Mouse (Mus musculus) brain, embryonic 14.5 days (tissue): Measurements from ENCODE around the gene Rasa4.

Source experiments
- CTCF ChIP-seq: fragments of 200-500 bp; IDR thresholded peaks from 2 replicates; pipeline ENCODE4 v1.5.1; 2012; ENCODE audit warnings: inconsistent platforms, mild to moderate bottlenecking, moderate library complexity, borderline replicate concordance; ENCODE audit not compliant: insufficient read depth, insufficient read length; ENCODE audit errors: extremely low read depth
- POLR2A ChIP-seq: fragments of 200-500 bp; IDR thresholded peaks from 2 replicates; pipeline ENCODE4 v1.6.1; 2012; ENCODE audit warnings: mild to moderate bottlenecking, inconsistent platforms, borderline replicate concordance; ENCODE audit not compliant: poor library complexity, insufficient read depth, insufficient read length, severe bottlenecking; ENCODE audit errors: extremely low read depth

DNA sequence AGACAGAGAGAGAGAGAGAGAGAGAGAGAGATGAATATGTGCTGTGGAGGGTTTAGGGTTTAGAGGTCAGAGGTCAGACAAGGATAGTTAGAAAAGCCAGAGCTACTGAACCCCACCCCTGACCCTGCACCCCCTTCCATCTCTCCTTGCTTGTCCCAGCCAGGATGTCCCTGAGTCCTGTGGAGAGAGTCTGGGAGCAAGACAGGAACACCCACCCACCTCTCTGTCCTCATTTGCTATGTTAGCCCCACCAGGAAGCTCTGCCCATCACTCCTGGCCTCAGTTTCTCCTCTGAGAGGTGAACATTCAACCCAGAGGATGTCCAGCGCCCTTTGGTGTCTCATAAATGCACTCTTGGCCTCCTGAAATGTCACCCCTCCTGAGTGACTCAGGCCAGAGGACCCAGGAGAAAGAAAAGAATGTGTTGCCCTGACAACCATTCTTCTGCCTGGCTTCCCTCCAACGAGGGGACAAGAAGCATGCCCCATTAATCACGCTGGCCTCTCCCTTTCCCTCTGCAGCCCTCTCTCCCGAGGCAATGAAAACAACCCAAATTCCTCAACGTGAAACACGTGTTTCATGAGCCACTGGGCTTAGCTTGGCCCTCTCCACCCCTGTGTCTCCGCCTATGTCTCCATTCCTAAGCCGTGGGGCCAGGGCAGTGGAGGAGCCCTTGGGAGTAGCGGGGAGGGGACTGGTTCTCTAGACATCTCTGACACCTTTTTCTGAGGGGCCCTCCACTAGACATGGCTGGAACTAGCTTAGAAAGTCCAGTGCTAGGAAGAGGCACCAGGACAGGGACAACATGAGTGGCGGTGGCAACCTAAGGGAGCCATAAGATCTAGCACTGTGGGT lies 32.3 kb upstream of the Rasa4 start:
- TF ChIP-seq POLR2A: no peak
- TF ChIP-seq CTCF: no peak
